Mouse (Mus musculus): Measurements from ENCODE around the gene Ppp1r18. TPM values are rescaled to one million over a fixed set of nuclear protein-coding genes. Genes with fewer than 3 reads are reported as not detected.

Ppp1r18 gene
- polyA plus RNA-seq, 1 experiment = 46.2 TPM

GRCm38 (mm10) chr17:35869346-35870067 is 4.1 kb downstream of the Ppp1r18 start:
- no peaks in the 10 kb centered on the region for H3K27me3 ChIP-seq (ENCODE audit: control insufficient read depth, insufficient read depth, insufficient read length)
- H3K36me3 ChIP-seq (ENCODE audit: control insufficient read depth, insufficient read depth) = peaks cover 12% of the 10 kb centered on the region
- peaks cover 79% of the 10 kb centered on the region for H3K79me2 ChIP-seq (ENCODE audit: control insufficient read depth, insufficient read depth)
- TF ChIP-seq SRF (IDR thresholded peaks at IDR 0.05; ENCODE audit: control insufficient read depth, insufficient read length, low read depth) = no peak
- peak overlapping the region; percentile 99 for H3K4me2 ChIP-seq (ENCODE audit: low read depth)
- peak overlapping the region; percentile 64 for H3ac ChIP-seq (ENCODE audit: control insufficient read depth, insufficient read length)
- peak overlapping the region; percentile 90 for H3K4me3 ChIP-seq

- Histone ChIP-seq H3K79me2 (ENCODE audit: control insufficient read depth, insufficient read depth) (peaks cover 82% of the 10 kb centered on the region), H3K4me3 (peak overlapping the region; percentile 90), H3K4me2 (ENCODE audit: low read depth) (peak overlapping the region; percentile 99), H3K36me3 (ENCODE audit: control insufficient read depth, insufficient read depth) (peaks cover 14% of the 10 kb centered on the region), H3ac (ENCODE audit: control insufficient read depth, insufficient read length) (no peak overlapping the region), H3K27me3 (ENCODE audit: control insufficient read depth, insufficient read depth, insufficient read length) (no peaks in the 10 kb centered on the region)
- no peak for TF ChIP-seq USF1 (IDR thresholded peaks at IDR 0.05; ENCODE audit: low read depth)
- TF ChIP-seq SRF (IDR thresholded peaks at IDR 0.05; ENCODE audit: control insufficient read depth, insufficient read length, low read depth) = peak; percentile 65
- peak; percentile 14 for TF ChIP-seq POLR2AphosphoS2 (IDR thresholded peaks at IDR 0.05; ENCODE audit: insufficient read length, low read depth)
These were observed 4.9 kb downstream of the Ppp1r18 start for GRCm38 (mm10) chr17:35870151-35870883.

GRCm38 (mm10) chr17:35870884-35871696 is 5.7 kb downstream of the Ppp1r18 start:
- Histone ChIP-seq H3K27me3 (ENCODE audit: control insufficient read depth, insufficient read depth, insufficient read length) (no peaks in the 10 kb centered on the region), H3K4me3 (peak overlapping the region; percentile 90), H3K4me2 (ENCODE audit: low read depth) (peak overlapping the region; percentile 99), H3ac (ENCODE audit: control insufficient read depth, insufficient read length) (no peak overlapping the region), H3K79me2 (ENCODE audit: control insufficient read depth, insufficient read depth) (peaks cover 85% of the 10 kb centered on the region), H3K36me3 (ENCODE audit: control insufficient read depth, insufficient read depth) (peaks cover 18% of the 10 kb centered on the region)
- no peak for TF ChIP-seq TCF12 (IDR thresholded peaks at IDR 0.05; ENCODE audit: insufficient read depth, poor library complexity, severe bottlenecking)
- no peak for TF ChIP-seq POLR2AphosphoS2 (IDR thresholded peaks at IDR 0.05; ENCODE audit: insufficient read length, low read depth)
- no peak for TF ChIP-seq MYOG (IDR thresholded peaks at IDR 0.05; ENCODE audit: control insufficient read depth in 1 of 3, insufficient read depth in 1 of 3, insufficient read length in 2 of 3, low read depth in 2 of 3)
- TF ChIP-seq USF1 (IDR thresholded peaks at IDR 0.05; ENCODE audit: low read depth) = no peak
- TF ChIP-seq E2F4 (IDR thresholded peaks at IDR 0.05; ENCODE audit: insufficient read depth) = no peak
- TF ChIP-seq SRF (IDR thresholded peaks at IDR 0.05; ENCODE audit: control insufficient read depth, insufficient read length, low read depth) = no peak
- no peak for TF ChIP-seq MAX (IDR thresholded peaks at IDR 0.05; ENCODE audit: low read depth)
- TF ChIP-seq CEBPB (IDR thresholded peaks at IDR 0.05; ENCODE audit: insufficient read depth, poor library complexity, severe bottlenecking) = no peak
- TF ChIP-seq MYOD1 (IDR thresholded peaks at IDR 0.05; ENCODE audit: control insufficient read depth in 1 of 3, insufficient read length in 2 of 3, low read depth in 2 of 3) = no peak
- no peak for TF ChIP-seq REST (IDR thresholded peaks at IDR 0.05; ENCODE audit: insufficient read depth, insufficient read length)
- no peak for TF ChIP-seq POLR2A (IDR thresholded peaks at IDR 0.05; ENCODE audit: insufficient read length, low read depth)
- TF ChIP-seq TCF3 (IDR thresholded peaks at IDR 0.05; ENCODE audit: insufficient read length, low read depth) = no peak

DNA sequence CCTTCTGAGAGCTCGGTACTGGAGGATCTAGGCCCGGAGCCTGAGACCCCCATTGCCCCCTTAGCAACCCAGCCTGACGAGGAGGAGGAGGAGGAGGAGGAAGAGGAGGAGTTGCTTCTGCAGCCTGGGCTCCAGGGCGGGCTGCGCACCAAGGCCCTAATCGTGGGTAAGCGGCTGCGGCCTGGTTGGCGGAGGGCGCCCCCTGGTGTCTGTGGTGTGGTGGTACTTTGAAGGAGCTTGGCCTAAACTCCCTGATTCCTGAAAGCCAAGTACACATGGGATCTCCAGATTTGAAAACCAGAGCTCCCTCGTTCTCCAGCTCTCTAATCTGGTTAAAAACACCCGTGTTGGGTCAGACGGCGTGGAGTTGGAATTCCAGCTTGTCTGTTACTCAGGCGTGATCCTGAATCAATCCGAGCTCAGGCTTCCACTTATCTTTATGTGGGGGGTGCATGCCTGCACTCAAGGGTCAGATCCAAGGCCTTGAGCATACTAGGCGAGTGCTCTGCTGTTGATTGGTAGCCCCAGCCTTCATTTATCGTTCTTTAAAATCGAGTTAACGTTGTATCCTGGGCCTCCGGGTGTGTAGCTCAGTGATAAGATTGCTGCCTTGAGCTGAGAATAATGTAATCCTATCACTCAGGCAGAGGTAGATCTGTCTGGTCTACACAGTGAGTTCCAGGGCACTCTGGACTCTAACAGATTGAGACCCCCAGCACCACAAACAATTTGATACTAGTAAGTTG is 8.6 kb downstream of the Ppp1r18 start:
- H3K36me3 ChIP-seq (ENCODE audit: control insufficient read depth, insufficient read depth) = peaks cover 23% of the 10 kb centered on the region
- H3K4me2 ChIP-seq (ENCODE audit: low read depth) = peak overlapping the region; percentile 37
- H3K79me2 ChIP-seq (ENCODE audit: control insufficient read depth, insufficient read depth) = peaks cover 61% of the 10 kb centered on the region
- no peaks in the 10 kb centered on the region for H3K27me3 ChIP-seq (ENCODE audit: control insufficient read depth, insufficient read depth, insufficient read length)
- no peak overlapping the region for H3K4me3 ChIP-seq
- H3ac ChIP-seq (ENCODE audit: control insufficient read depth, insufficient read length) = no peak overlapping the region
- TF ChIP-seq E2F4 (IDR thresholded peaks at IDR 0.05; ENCODE audit: insufficient read depth) (no peak), POLR2AphosphoS2 (IDR thresholded peaks at IDR 0.05; ENCODE audit: insufficient read length, low read depth) (peak; percentile 19), SRF (IDR thresholded peaks at IDR 0.05; ENCODE audit: control insufficient read depth, insufficient read length, low read depth) (no peak), CEBPB (IDR thresholded peaks at IDR 0.05; ENCODE audit: insufficient read depth, poor library complexity, severe bottlenecking) (no peak), MAX (IDR thresholded peaks at IDR 0.05; ENCODE audit: low read depth) (no peak), USF1 (IDR thresholded peaks at IDR 0.05; ENCODE audit: low read depth) (no peak), REST (IDR thresholded peaks at IDR 0.05; ENCODE audit: insufficient read depth, insufficient read length) (no peak)
